22 mouse cellular contexts compared by ENCODE assay signal in genomic region chr10:107213541-107214340, GRCm38 (mm10). TPM values are rescaled to one million over a fixed set of nuclear protein-coding genes. Genes with fewer than 3 reads are reported as not detected.
"Had no signal": no experiment of that assay in that cellular context is flagged by ENCODE, and none has a peak within 500 bp of the region (broad histone marks: within the 10 kb centered on the region; RNA-seq: fewer than 3 reads in every experiment).

No protein-coding gene starts in this region.

- DNase-seq: cerebellum, adult 9-10 months; cerebellum, adult 9-11 months; cerebellum, postnatal 10 days; cerebellum, postnatal 14 days; cerebellum, postnatal 25 days; cerebellum, postnatal 36 days; embryo, embryonic 11 days; forebrain, postnatal 0 days; gastrocnemius, adult 2 months; gastrocnemius, postnatal 10 days; gastrocnemius, postnatal 14 days; gastrocnemius, postnatal 25 days; gastrocnemius, postnatal 36 days; heart, adult 11 months; heart, adult 18-20 months; heart, adult 2 months had no signal

- ATAC-seq: forebrain, embryonic 13.5 days; forebrain, embryonic 14.5 days; forebrain, embryonic 15.5 days; forebrain, embryonic 16.5 days; forebrain, postnatal 0 days had no signal

RNA-seq across cellular contexts. Expression of gene Lin7a, which starts 57.7 kb away (rescaled TPM):
- total RNA-seq: common myeloid progenitor, adult 5-6 weeks; granulocyte monocyte progenitor cell, adult 5-6 weeks had no signal
